Mouse (Mus musculus): ENCODE results near the gene Klhdc10. TPM values are rescaled to one million over a fixed set of nuclear protein-coding genes. Genes with fewer than 3 reads are reported as not detected.
"Not testable (repeated sequence)": the region's sequence is repeated elsewhere in the genome, so short reads cannot be mapped to it uniquely, and the experiment has no call there.

Gene Klhdc10
- polyA plus RNA-seq, 1 experiment from 2014 or later, result 14.8 TPM

- ATAC-seq (replicated peaks; ENCODE audit: insufficient number of reproducible peaks, insufficient read depth, low FRiP score, low read depth), result no peak
- WGBS, result 89% methylated on average over 17 of the region's 17 CpGs
These were observed 28.9 kb upstream of the Klhdc10 start for GRCm38 (mm10) chr6:30372627-30373369.

DNA sequence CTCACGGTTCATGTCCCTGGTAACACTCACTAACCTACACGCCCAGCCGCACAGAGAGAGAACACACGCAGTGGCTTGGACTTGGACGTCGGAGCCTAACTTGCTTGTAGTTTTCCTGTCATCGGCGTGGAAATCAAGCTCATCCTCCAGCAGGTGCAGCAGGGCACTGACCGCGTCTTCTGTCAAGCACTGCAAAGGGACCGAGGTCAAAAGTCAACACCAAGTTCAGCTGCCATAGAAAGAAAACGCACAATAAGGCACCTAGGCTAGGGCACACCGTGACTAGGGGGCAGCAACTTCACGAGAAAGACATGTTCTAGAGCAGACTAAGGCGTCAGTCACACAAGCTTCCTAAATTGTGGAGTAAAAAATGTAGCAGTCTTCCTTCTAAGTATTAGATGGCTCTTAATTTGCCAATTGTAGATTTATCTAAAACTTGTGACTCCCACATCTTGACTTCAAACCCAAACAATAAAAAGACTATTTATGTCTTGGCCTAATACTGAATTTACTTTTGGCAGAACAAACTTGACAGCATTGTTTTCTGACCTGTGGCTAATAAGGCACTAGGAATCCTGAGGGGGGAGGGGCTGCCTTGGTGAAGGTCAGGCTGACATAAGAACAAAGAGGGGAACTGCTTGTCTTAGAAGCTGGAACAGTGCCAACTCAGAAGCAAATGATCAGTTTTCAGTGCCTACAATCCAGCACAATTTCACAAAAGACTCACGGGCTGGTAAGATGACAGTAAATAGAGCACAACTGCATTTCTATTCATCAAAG, 26.7 kb upstream of the Klhdc10 start:
- peak overlapping the region; percentile 50 for H3K27ac ChIP-seq
- peaks cover 16% of the 10 kb centered on the region for H3K4me1 ChIP-seq (replicated peaks)
- H3K27me3 ChIP-seq, result no peaks in the 10 kb centered on the region
- H3K4me2 ChIP-seq, result no peak overlapping the region
- H3K9ac ChIP-seq, result no peak overlapping the region
- ATAC-seq (replicated peaks; ENCODE audit: insufficient number of reproducible peaks, insufficient read depth, low FRiP score, low read depth), result 0 out of 2 replicates have a peak, but pooled peaks have one; percentile 33
- peaks cover 51% of the 10 kb centered on the region for H3K36me3 ChIP-seq
- H3K9me3 ChIP-seq (replicated peaks), result no peaks in the 10 kb centered on the region
- no peak overlapping the region for H3K4me3 ChIP-seq
- 77% methylated on average over 16 of the region's 16 CpGs for whole genome bisulfite sequencing

More at GRCm38 (mm10) chr6:30372627-30373369, 28.9 kb upstream of the Klhdc10 start:
- H3K36me3 ChIP-seq, result peaks cover 63% of the 10 kb centered on the region
- no peak overlapping the region for H3K27ac ChIP-seq
- H3K4me2 ChIP-seq, result no peak overlapping the region
- H3K4me1 ChIP-seq (replicated peaks), result peaks cover 23% of the 10 kb centered on the region
- no peaks in the 10 kb centered on the region for H3K9me3 ChIP-seq (replicated peaks)
- no peak overlapping the region for H3K9ac ChIP-seq
- H3K27me3 ChIP-seq, result no peaks in the 10 kb centered on the region
- H3K4me3 ChIP-seq, result no peak overlapping the region

DNA sequence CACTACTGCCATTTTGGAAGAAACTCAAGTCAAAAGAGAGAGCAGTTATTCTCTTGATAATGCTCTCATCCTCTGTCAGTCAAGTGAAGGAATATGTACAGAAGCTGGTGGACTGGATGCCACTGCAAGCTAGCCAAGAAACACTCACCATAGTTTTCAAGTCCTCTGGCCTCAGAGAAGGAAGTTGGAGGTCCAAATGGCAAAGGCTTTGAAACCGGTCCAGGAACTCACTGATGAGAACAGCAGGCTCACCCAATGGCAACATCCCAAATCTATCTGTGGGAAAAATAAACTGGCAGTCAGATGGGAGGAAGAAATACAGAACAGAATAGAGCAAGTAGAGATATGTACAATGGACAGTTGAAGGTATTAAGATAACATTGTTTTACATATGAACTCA, 25.9 kb upstream of the Klhdc10 start:
- Histone ChIP-seq H3K9me3 (replicated peaks) (no peaks in the 10 kb centered on the region), H3K4me3 (no peak overlapping the region), H3K4me1 (replicated peaks) (peaks cover 16% of the 10 kb centered on the region), H3K4me2 (no peak overlapping the region), H3K9ac (no peak overlapping the region), H3K27me3 (no peaks in the 10 kb centered on the region), H3K36me3 (peaks cover 50% of the 10 kb centered on the region), H3K27ac (peak overlapping the region; percentile 50)
- peak; percentile 51 for ATAC-seq (replicated peaks; ENCODE audit: insufficient number of reproducible peaks, insufficient read depth, low FRiP score, low read depth)
- 64% methylated on average over 1 of the region's 1 CpGs for WGBS

GRCm38 (mm10) chr6:30381116-30381515, 20.6 kb upstream of the Klhdc10 start:
- H3K27ac ChIP-seq, result no peak overlapping the region
- no peak overlapping the region for H3K9ac ChIP-seq
- no peak for ATAC-seq (replicated peaks; ENCODE audit: insufficient number of reproducible peaks, insufficient read depth, low FRiP score, low read depth)
- no peaks in the 10 kb centered on the region for H3K27me3 ChIP-seq
- H3K4me1 ChIP-seq (replicated peaks), result peaks cover 9% of the 10 kb centered on the region
- H3K36me3 ChIP-seq, result peaks cover 49% of the 10 kb centered on the region
- 57% methylated on average over 3 of the region's 3 CpGs for WGBS
- H3K4me3 ChIP-seq, result no peak overlapping the region
- no peak overlapping the region for H3K4me2 ChIP-seq
- H3K9me3 ChIP-seq (replicated peaks), result no peaks in the 10 kb centered on the region

DNA sequence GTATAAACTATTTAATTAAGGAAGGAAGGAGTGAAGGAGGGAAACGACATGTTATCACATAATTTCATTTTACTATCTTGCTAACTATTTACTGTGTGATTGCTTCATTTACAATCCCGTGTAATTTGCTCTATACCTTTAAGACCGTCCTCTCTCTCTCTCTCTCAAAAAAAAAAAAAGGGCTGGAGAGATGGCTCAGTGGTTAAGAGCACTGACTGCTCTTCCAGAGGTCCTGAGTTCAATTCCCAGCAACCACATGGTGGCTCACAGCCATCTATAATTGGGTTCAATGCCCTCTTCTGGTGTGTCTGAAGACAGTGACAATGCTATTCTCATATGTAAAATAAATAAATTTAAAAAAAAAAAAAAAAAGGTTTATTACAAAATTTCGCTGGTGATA, 11.4 kb upstream of the Klhdc10 start:
- 12% methylated on average over 4 of the region's 4 CpGs for WGBS

GRCm38 (mm10) chr6:30390714-30391697, 10.7 kb upstream of the Klhdc10 start, which contains the start of gene Zc3hc1:
Zc3hc1 (minus strand) TSS chr6:30391028.
- H3K27ac ChIP-seq, result peak within 1 kb of the TSS; percentile 26; the same call in 1 of the 2 replicates
- no peaks in the 10 kb centered on the region for H3K9me3 ChIP-seq (replicated peaks)
- peak within 1 kb of the TSS; percentile 88 for H3K4me3 ChIP-seq

More for the DNA sequence above, 11.4 kb upstream of the Klhdc10 start:
- H3K36me3 ChIP-seq, result peaks cover 20% of the 10 kb centered on the region
- H3K27me3 ChIP-seq; H3K9me3 ChIP-seq (replicated peaks); H3K4me1 ChIP-seq (replicated peaks); H3K27ac ChIP-seq; ATAC-seq (replicated peaks; ENCODE audit: insufficient number of reproducible peaks, insufficient read depth, low FRiP score, low read depth): not testable (repeated sequence)
- H3K4me2 ChIP-seq, result peak overlapping the region; percentile 62
- peak overlapping the region; percentile 88 for H3K4me3 ChIP-seq
- peak overlapping the region; percentile 78 for H3K9ac ChIP-seq

DNA sequence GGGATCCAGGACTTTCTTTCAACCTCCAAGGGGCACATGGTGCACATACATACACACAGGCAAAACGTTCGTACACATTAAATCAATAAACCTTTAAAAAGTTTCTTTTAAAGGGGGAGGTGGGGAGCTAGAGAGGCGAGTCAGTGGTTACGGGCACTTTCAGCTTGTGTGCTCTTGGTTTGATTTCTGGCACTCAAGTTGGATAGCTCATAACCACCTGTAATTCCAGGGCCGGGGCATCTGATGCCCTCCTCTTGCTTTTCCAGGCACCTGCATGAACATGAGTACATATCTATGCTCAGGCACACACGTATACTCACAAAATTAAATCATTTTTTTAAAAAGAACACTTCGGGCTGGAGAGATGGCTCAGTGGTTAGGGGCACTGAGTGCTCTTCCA, 9.7 kb upstream of the Klhdc10 start:
- H3K4me1 ChIP-seq (replicated peaks), result peaks cover 5% of the 10 kb centered on the region; the same call in 1 of the 2 replicates
- peaks cover 3% of the 10 kb centered on the region; the same call in 1 of the 2 replicates for H3K36me3 ChIP-seq
- H3K27me3 ChIP-seq, result no peaks in the 10 kb centered on the region
- H3K9me3 ChIP-seq (replicated peaks), result no peaks in the 10 kb centered on the region
- no peak overlapping the region for H3K4me3 ChIP-seq
- no peak for ATAC-seq (replicated peaks; ENCODE audit: insufficient number of reproducible peaks, insufficient read depth, low FRiP score, low read depth)
- H3K9ac ChIP-seq, result no peak overlapping the region
- H3K27ac ChIP-seq, result no peak overlapping the region
- 89% methylated on average over 7 of the region's 7 CpGs for WGBS
- H3K4me2 ChIP-seq, result no peak overlapping the region

More at GRCm38 (mm10) chr6:30390714-30391697, 10.7 kb upstream of the Klhdc10 start, which contains the start of gene Zc3hc1:
- Histone ChIP-seq H3K36me3 (peaks cover 13% of the 10 kb centered on the region), H3K27me3 (no peaks in the 10 kb centered on the region), H3K4me1 (replicated peaks) (peaks cover 5% of the 10 kb centered on the region; the same call in 1 of the 2 replicates), H3K4me2 (peak within 1 kb of the TSS; percentile 62), H3K9ac (peak within 1 kb of the TSS; percentile 78)
- 16% methylated on average over 33 of the region's 33 CpGs for WGBS
- ATAC-seq (replicated peaks; ENCODE audit: insufficient number of reproducible peaks, insufficient read depth, low FRiP score, low read depth), result no peak

DNA sequence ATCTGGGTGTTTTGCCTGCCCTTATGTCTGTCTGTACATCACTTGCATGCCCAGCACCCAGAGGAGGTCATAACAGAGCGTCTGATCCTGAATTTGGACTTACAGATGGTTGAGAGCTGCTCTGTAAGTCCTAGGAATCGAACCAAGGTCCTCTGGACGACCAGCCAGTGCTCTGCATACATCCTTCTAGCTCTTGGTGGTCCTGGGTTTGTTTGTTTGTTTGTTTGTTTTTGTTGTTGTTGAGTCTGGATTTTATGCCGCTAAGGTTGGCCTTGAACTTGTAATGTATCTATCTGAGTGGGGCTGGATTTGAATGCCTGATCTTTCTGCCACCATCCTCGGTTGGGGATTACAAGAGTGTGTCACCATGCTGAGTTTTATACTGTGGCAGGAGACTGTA, 1.5 kb upstream of the Klhdc10 start:
- H3K36me3 ChIP-seq, result no peaks in the 10 kb centered on the region
- H3K27me3 ChIP-seq, result no peaks in the 10 kb centered on the region
- 0 out of 2 replicates have a peak overlapping the region, but pooled peaks have one; percentile 64 for H3K4me2 ChIP-seq
- no peak for ATAC-seq (replicated peaks; ENCODE audit: insufficient number of reproducible peaks, insufficient read depth, low FRiP score, low read depth)
- H3K27ac ChIP-seq, result 0 out of 2 replicates have a peak overlapping the region, but pooled peaks have one; percentile 94
- H3K9me3 ChIP-seq (replicated peaks), result no peaks in the 10 kb centered on the region
- H3K9ac ChIP-seq, result no peak overlapping the region
- 79% methylated on average over 5 of the region's 5 CpGs for WGBS
- H3K4me1 ChIP-seq (replicated peaks), result peaks cover 3% of the 10 kb centered on the region; the same call in 1 of the 2 replicates
- no peak overlapping the region for H3K4me3 ChIP-seq

GRCm38 (mm10) chr6:30400716-30401115, 952 bp upstream of the Klhdc10 start:
- peak overlapping the region; percentile 59 for H3K9ac ChIP-seq
- 10% methylated on average over 7 of the region's 7 CpGs for WGBS
- peak overlapping the region; percentile 63 for H3K4me3 ChIP-seq
- peaks cover 3% of the 10 kb centered on the region; the same call in 1 of the 2 replicates for H3K4me1 ChIP-seq (replicated peaks)
- no peaks in the 10 kb centered on the region for H3K36me3 ChIP-seq
- no peaks in the 10 kb centered on the region for H3K27me3 ChIP-seq
- H3K9me3 ChIP-seq (replicated peaks), result no peaks in the 10 kb centered on the region
- ATAC-seq (replicated peaks; ENCODE audit: insufficient number of reproducible peaks, insufficient read depth, low FRiP score, low read depth), result no peak
- peak overlapping the region; percentile 94 for H3K27ac ChIP-seq
- H3K4me2 ChIP-seq, result peak overlapping the region; percentile 64

DNA sequence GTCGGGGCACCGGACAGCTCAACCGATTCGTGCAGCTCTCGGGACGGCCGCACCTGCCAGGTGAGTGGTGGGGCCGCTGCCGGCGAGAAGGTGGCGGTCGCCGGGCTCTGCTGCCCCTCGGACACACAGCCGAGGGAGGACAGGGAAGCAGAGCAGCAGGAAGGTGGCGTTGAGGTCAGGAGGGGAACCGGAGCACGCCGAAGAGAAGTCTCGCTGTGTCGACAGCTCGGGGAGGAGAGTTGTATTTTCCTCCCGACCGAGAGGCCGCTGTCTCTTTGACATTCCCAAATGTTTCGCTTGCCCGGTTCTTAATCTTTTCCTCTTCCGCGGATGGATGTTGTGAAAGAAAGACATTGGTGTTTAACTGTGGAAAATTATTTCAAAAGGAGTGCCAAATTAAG, 423 bp downstream of the Klhdc10 start:
- Histone ChIP-seq H3K4me2 (peak overlapping the region; percentile 61), H3K4me3 (peak overlapping the region; percentile 63), H3K4me1 (replicated peaks) (peaks cover 3% of the 10 kb centered on the region; the same call in 1 of the 2 replicates), H3K9ac (peak overlapping the region; percentile 79), H3K9me3 (replicated peaks) (no peaks in the 10 kb centered on the region), H3K36me3 (no peaks in the 10 kb centered on the region), H3K27ac (peak overlapping the region; percentile 84), H3K27me3 (no peaks in the 10 kb centered on the region)
- WGBS, result 0% methylated on average over 27 of the region's 29 CpGs
- ATAC-seq (replicated peaks; ENCODE audit: insufficient number of reproducible peaks, insufficient read depth, low FRiP score, low read depth), result peak; percentile 16
